Mouse (Mus musculus): ENCODE data around the gene Zfp444.
"Not testable (repeated sequence)": the region's sequence is repeated elsewhere in the genome, so short reads cannot be mapped to it uniquely, and the experiment has no call there.

Gene Zfp444

GRCm38 (mm10) chr7:6213144-6213543 is 41.1 kb downstream of the Zfp444 start:
- no peak for DNase-seq (ENCODE audit: extremely low read depth, low read depth)

DNA sequence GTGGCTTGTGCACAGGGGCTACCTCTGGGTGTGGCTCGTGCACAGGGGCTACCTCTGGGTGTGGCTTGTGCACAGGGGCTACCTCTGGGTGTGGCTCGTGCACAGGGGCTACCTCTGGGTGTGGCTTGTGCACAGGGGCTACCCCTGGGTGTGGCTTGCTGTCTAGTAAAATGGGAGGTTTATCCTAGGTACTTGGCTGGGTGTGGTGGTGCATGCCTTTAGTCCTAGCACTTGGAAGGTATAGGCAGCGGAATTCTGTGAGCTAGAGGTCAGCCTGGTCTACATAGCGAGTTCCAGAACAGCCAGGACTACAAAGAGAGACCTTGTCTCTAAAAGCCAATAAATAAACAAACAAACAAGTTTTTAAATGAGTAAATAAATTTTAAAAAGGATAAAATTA is 42.7 kb downstream of the Zfp444 start:
- not testable (repeated sequence) for DNase-seq (ENCODE audit: extremely low read depth, low read depth)

GRCm38 (mm10) chr7:6220147-6220546 is 48.1 kb downstream of the Zfp444 start:
- no peak for DNase-seq (ENCODE audit: extremely low read depth, low read depth)

GRCm38 (mm10) chr7:6221978-6222377 is 50.0 kb downstream of the Zfp444 start, which contains the start of gene Zscan5b:
Gene Zscan5b, plus strand, starts transcription at chr7:6222278.
- DNase-seq (ENCODE audit: extremely low read depth, low read depth): no peak

- not testable (repeated sequence) for DNase-seq (ENCODE audit: extremely low read depth, low read depth)
Measured at GRCm38 (mm10) chr7:6228491-6228890, 56.5 kb downstream of the Zfp444 start.

GRCm38 (mm10) chr7:6239787-6240186 is 67.8 kb downstream of the Zfp444 start:
- no peak for DNase-seq (ENCODE audit: extremely low read depth, low read depth)

- DNase-seq (ENCODE audit: extremely low read depth, low read depth): not testable (repeated sequence)
Measured at GRCm38 (mm10) chr7:6240841-6241425, 68.9 kb downstream of the Zfp444 start.
